Mouse (Mus musculus) mouse embryonic stem cell (cell line): Measurements from ENCODE around the gene Alkbh6.

Source experiments
- in situ Hi-C, 2 experiments: fragments of 300-500 bp; cut with MboI; formaldehyde crosslinking; loops; 1 replicate in 1 of 2; 3 replicates in 1 of 2; pipeline ENCODE4 v1.14.3; 2019 to 2020; ENCODE audit warnings: low sequenced_read_pairs in 2 of 2, low pct_unique_long_range_greater_than_20kb in 1 of 2, mixed read lengths in 1 of 2; ENCODE audit not compliant: unreplicated experiment in 1 of 2

Alkbh6 gene

DNA sequence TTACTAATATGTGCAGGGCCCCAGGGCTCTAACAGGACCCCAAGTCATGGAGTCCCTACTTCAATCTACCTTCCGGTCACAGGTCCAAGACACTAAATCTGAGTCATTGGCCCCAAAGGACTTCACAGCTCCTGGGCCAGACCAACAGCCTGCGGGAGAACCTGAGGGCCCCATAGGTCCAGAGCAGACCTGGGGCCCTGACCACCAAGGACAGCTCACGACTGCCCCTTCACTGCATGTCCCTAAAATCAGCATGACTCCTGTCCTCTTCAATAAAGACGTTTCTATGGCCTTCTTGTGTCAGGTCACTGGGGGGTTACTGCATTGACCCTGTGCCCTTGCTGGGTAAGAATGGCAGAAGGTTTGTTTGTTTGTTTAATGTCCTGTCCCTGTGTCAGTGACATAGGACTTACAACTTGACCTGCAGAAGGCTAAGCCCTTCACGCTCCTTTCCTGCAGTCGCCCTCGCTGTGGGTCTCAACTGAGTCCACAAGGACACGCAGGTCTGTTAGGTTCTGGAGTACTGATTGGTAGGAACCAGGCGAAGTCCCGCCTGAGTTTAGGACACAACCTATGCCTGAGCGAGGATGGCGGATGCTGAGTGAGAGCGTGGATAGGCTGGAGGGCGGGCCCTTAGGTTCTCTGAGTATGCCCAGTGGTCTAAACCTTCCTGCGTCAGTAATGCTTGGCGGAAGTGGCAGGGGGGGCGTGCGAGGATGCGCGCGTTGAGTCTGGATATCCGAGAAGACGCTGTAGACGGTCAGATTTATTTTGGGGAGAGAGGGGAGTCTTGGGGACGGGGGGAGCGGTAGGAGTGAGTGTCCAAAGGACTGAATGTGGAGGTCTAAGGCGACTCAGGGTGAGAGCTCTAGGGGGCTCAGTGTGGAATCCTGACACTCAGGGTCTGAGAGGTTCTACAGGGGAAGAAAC is at the start of gene Alkbh6:
TSS of gene Alkbh6 (plus strand) at position 642 of the 930 bp plus-strand sequence.
- in situ Hi-C loops: no loop called here

DNA sequence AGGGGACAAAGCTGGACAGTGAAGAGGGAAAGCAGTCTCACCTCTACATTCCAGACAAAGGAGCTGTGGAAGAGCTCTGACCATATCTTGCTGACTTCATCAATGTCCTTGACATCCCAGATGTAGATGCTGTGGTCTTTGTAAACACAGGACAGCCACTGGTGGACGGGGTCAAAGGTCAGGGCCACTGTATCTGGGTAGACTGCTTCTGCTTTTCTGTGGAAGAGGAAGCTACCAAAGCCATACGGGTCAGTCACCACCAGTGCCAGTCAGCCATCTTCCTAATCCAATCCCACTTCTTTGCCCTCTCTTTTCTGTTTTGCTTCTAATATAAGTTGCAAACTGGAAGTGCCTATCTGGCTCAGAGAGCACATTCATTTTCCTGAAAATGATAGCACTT is 43.5 kb upstream of the Alkbh6 start:
- in situ Hi-C loops: no loop called here

DNA sequence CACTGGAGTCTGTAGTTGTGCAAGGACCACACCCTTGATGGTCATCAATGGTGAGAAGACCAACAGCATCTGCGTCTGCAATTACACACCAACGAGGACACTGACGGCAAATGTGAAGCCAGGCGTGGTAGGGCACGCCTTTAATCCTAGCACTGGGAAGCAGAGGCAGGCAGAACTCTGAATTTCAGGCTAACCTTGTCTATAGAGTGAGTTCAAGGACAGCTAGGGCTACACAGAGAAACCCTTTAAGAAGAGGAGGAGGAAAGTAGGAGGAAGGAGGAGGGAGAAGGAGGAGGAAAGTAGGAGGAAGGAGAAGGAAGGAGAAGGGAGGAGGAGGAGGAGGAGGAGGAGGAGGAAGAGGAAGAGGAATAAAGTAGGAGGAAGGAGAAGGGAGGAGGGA is 43.0 kb upstream of the Alkbh6 start:
- in situ Hi-C loops: no loop called here

DNA sequence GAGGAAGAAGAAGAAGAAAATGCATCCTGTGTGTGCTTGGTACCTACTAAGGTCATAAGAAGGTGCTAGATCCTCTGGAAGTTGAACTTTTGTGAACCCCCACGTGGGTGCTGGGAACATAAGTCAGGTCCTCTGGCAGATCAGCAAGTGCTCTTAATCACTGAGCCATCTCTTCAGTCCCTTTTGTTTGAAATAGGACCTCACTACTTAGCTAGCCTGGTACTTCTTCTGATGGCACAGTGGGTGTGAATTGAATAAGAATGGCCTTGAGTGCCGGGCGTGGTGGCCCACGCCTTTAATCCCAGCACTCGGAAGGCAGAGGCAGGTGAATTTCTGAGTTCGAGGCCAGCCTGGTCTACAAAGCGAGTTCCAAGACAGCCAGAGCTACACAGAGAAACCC is 42.6 kb upstream of the Alkbh6 start:
- in situ Hi-C loops: no loop called here

DNA sequence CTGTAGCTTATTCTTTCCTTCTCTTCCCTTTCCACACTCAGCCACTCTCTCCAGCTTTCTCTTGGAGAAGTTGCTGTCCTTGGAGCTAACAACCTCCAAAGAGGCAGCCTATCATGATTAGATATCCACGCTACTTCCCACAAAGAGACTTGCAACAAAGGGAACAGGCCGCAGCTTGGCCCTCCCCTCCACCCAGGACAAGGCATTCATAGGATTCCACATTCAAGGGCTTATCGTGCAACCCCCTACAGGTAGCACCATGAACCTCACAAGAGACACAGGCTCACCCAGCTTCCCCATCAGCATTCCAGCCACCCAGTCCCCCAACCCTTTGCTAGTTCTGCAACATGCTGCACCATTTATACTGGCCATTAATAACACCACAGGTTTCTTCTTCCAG is 41.7 kb upstream of the Alkbh6 start:
- in situ Hi-C loops: no loop called here

DNA sequence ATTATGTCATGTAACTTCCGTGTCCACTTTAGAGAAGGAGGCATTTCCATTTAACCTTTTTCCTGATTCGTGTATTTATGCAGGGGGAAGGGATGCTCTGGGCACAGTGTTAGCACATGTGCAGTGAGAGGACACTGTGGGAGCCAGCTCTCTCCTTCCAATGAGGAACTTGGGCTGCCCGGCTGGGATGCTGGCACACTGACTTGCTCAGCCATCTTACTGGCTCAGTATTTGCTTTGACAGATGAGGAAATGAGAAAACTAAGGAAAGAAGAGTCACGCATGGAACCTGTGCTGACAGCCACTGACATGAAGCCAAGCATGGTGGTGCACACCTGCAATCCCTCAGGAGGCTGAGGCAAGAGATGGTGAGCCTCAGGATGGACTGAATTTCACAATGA is 38.9 kb upstream of the Alkbh6 start:
- in situ Hi-C loops: no loop called here

DNA sequence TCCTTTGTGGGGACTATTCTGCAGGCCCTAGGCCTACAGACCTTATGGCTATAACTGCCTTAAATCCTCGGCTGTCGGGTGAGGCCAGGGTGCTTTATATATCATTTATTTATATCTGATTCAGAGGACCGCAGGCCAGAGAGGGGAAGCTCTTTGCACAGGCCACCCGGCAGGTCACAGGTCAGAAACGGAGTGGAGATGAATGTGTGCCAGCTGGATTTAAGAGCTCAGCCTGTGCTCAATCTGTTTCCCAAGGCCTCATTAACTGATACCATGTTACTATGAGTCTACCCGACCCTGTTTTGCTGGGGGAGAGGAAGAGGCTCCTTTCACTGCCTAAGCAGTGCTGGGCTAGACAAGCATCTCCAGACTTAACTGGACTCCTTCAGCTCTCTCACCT is 34.1 kb upstream of the Alkbh6 start:
- in situ Hi-C loops: no loop called here

DNA sequence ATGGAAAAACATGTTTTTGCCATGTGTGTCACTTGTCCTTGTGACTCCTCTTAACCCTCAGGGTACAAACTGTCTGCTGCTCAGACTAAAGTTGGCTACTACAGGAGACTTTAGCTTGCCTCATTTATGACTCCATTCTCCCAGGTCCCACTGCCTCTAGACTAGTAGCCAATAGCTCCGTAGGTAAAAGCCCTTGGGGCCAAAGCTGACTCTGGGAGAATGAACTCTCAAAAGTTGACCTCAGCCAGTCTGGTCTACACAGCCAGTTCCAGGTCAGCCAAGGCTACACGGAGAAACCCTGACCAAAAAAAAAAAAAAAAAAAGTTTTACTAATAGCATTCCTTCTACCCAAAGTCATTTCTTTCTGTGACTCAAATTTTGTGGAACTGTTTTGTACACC is 29.6 kb upstream of the Alkbh6 start:
- in situ Hi-C loops: no loop called here

DNA sequence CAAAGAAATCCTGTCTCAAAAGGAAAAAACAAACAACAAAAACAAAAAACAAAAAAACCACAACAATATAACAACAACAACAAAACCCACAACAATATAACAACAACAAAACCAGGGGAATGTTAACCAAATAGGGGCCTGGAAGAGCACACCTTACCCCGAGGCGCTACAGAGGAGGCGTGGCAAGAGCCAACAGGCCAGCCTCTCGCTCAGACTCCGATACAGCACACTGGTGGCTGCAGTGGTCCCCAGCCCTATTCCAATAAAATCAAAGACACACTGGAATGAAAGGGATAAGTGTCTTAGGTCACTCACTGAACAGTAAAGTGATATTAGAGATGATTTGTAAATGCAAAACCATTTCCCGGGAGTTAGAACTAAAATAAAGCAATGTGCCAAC is 29.0 kb upstream of the Alkbh6 start:
- in situ Hi-C loops: no loop called here

DNA sequence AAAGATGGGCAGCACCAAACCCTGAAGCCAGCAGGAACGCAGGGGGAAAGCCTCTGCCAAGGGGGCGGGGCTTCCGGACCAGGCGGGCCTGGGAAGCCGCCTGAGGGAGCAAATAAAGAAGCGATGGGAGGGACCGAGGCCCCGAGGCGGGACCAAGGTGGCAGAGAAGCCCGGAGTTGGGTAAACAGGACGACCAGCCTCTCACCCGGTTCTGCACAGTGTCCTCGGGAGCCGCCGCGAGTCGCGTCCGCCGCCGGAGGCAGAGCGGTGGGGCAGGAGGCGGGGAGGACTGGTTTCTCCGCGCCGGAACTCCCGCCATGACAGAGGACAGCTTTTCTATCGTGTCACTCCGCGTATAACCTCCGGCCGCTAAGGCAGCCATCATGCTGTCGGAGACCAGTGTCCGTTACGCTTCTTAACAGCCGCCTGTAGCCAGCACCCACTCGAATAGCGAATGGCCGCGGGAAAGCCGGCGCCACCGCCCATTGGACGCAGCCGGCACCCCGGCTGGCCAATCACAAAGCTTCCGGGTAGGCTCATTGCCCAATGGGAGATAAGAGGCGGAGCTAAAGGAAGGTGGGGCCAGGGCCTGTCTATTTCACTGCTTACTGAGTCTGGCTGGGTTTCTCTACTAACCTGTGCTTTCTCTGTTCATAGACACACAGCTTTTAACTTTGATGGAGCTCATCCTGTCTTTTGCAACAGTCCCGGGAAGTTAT is 28.4 kb upstream of the Alkbh6 start, which contains the start of the genes Thap8 and Wdr62:
TSS of gene Thap8 (plus strand) at position 144 of the 719 bp plus-strand sequence.
TSS of gene Wdr62 (minus strand) at position 469 of the 719 bp plus-strand sequence.
- in situ Hi-C loops: no loop called here

DNA sequence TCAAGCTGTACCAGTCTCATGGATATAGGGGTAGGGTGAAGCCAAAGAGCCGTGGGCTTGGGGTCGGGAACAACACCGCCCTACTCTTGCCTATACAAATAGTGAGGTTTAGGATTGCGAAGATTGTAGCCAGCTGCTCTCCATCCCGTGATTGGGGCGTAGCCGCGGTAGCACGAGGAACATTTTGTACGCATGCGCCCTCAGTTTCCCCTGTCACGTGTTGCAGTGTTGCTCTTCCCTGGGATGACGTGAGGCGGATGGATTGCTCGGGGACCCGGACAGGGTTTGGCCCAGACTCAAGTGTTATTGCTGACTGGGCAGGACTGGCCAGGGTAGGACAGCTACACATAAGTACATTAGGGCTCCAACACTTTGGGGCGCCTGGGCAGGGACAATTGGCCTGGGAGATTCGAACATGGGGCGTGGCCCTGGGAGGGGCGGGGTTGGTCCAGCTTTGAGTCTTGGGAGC is 27.8 kb upstream of the Alkbh6 start:
- in situ Hi-C loops: no loop called here

DNA sequence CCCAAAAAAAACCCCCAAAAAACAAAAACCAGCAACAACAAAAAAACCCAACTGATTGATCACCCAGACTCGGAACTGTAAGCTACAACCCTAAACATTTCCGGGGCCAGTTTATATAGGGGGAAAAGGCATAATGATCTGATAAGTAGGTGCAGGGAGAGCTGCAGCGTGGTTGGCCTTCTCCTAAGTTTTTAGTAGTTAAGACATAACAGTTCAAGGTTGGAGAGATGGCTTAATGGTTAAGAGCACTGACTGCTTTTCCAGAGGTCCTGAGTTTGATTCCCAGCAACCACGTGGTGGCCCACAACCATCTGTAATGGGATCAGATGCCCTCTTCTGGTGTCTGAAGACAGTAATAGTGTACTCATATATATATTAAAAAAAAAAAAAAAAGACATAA is 27.0 kb upstream of the Alkbh6 start:
- in situ Hi-C loops: no loop called here

DNA sequence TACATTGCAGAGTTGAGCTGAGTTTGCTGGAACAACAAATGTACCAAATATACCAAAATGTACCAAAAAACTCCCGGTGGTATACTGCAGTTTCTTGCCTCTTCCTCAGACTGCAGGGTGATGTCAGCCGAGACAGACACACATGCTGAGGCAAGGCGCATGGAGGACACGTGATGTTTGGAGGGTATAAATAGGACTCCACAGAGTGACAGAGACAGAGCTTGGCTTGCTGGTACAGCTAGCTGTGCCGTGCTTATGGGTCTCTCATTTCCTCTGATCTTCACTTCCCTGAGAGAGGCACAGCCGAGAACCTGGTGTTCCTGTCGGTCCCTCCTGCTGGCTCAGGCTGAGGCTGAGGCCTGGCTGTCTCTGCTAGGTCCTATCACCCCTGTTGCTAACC is 25.8 kb upstream of the Alkbh6 start:
- in situ Hi-C loops: no loop called here

DNA sequence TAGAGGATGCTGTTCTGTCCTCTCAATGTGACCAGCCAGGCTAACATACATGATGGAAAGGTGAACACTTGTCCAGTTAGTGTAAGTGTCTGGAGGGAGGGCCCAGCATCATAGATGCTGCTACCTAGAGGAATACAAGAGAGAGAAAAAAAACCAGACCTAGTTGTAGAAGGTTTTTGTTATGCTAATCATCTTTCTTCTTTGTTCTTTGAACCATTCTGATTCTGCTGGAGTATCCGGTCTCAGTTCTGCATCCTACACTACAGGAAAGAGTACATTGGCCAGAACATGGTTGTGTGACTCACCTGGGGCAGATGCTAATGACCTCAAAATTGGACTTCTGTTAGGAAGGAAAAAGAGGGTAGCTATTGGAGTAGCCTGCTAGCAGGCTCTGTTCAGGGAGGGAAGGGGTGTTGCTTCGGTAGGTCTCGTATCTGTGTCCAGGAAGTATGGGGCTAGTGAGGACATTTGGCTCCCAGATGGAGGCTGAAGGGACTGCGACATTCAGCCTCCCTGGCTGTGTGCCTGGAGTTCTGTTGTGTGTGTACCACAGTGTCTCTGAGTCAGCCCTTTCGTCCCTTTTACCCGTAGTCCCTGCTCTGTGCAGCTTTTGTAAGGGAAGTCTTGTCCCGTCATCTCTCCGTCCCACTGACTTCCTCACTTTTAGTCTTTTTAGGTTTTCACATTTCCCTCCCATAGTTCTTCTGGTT is 21.7 kb upstream of the Alkbh6 start:
- in situ Hi-C loops: no loop called here

DNA sequence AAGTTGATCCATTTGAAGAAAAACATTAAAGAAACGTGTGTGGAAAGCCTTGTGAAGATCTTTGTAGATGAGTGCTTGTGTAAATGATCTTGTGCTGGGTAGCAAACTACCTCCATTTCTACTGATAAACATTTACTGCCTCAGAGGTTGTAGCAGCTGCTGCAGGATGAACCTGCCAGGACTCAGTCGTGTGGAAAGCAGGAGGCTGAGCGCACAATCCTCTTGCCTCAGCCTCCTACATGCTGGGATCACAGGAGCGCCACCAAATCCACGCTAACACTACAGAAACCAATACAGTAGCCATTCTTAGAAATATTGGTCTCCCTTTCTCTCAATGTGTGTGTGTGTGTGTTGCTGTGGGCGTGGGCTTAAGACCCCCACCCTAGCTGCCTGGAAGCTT is 20.5 kb upstream of the Alkbh6 start:
- in situ Hi-C loops: no loop called here

DNA sequence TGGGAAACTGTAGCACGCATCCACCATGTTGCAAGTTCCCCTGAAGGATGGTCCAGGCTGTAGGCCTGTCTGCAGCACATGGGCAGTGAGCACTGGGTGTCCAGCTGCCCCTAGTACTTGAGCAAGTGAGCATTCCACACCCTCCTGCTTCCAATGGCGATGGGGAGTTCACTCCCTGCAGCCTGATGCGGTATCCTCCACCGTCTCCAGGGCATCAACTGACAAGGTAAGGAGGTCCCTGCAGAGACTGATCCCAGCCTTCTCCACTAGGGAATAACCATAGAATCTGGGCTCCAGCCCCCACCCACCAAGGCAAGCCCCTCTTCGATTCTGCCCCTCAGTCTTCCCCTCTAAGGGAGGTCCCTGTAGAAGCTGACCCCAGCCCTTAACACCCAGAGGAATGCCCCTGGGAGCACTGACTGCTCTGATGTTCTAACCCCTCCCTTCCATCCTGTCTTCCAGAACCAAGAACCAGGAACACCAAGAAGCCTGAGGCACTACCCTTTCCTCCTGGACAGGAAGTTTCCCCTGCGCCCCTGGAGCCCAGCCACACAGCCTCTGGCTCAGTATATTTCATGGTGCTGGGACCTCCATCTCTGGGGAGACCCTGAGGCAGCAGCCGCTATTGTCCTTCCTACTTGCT is 19.3 kb upstream of the Alkbh6 start:
- in situ Hi-C loops: no loop called here

DNA sequence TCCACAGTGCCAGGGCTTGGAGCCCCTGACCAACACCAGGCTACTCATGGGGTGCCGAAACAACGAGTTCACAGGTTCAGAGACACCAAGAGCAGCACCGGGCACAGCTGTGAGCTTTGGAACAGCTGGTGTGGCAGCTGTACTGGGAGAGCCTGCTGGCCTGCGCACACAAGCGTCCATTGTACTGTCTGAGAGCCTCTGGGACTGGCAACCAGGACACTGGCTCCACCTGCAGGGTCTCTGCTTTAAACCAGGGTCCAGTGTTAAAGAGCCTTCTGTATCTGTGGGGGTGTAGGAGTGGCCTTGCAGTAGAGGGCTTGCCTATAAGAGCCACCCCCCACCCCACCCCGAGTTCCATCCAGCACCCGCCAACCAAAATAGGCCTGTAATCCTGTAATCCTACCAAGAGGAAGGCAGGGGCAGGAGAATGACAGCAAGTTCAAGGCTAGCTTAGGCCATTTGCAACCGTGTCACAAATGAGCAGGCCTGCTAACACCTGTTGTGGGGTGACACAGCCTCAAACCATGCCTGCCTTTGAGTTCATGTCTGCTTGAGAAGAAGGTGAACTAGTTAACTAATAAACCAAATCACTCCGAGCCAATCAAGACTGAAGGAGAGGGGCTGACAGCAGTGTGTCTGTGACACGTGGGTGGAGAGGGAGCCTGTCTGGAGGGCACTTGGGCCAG is 18.7 kb upstream of the Alkbh6 start:
- in situ Hi-C loops: no loop called here
